Mouse (Mus musculus) cerebellum, postnatal 14 days (tissue): Measurements from ENCODE around the gene Serpina3a.
A peak's percentile ranks its signal among the peaks of the same experiment; 100 is the strongest.

Experiments used
- DNase-seq, 2 experiments: peaks; one replicate each; pipeline ENCODE4 v3.0.0; 2021; ENCODE audit warnings: mixed read lengths in 2 of 2

Gene Serpina3a

GRCm38 (mm10) chr12:104145571-104145970 is 33.0 kb downstream of the Serpina3a start:
- no peak for DNase-seq

- DNase-seq, result peak; percentile 3 to 13
Observed at GRCm38 (mm10) chr12:104151989-104152388, 39.5 kb downstream of the Serpina3a start.

- DNase-seq, result no peak
Observed at GRCm38 (mm10) chr12:104153041-104153645, 40.6 kb downstream of the Serpina3a start.

GRCm38 (mm10) chr12:104153656-104154055 is 41.1 kb downstream of the Serpina3a start, which contains the start of gene Serpina3c:
TSS of gene Serpina3c (minus strand) at chr12:104153870.
- no peak for DNase-seq
